Mouse (Mus musculus): Measurements from ENCODE around the gene Scap.

GRCm38 (mm10) chr9:110419511-110420112 lies 86.5 kb downstream of the Scap start, which contains the start of gene Ngp:
- TF ChIP-seq POLR2A (IDR thresholded peaks at IDR 0.05; ENCODE audit: insufficient read depth, low read length) = no peak
- TF ChIP-seq CTCF (IDR thresholded peaks at IDR 0.05; ENCODE audit: low read depth, low read length) = no peak
